Mouse (Mus musculus) limb, embryonic 12.5 days (tissue): ENCODE data around the gene Nap1l5. TPM values are rescaled to one million over a fixed set of nuclear protein-coding genes. Genes with fewer than 3 reads are reported as not detected.
A peak's percentile ranks its signal among the peaks of the same experiment; 100 is the strongest.

Experiments
- ATAC-seq: fragments of 200-750 bp; cut with Nextera tagmentation; 2 replicates; pipeline ENCODE4 v1.8.0; 2017; ENCODE audit warnings: low read depth, moderate TSS enrichment; ENCODE audit not compliant: insufficient number of reproducible peaks, insufficient read depth, low FRiP score, low TSS enrichment
- H3K27ac ChIP-seq: fragments of 300-500 bp; sonication (generic); 2 replicates; pipeline ENCODE4 v1.5.1; 2016; ENCODE audit warnings: mild to moderate bottlenecking, moderate library complexity
- H3K27me3 ChIP-seq: fragments of 300-500 bp; sonication (generic); 2 replicates; pipeline ENCODE4 v1.6.1; 2016; ENCODE audit warnings: mild to moderate bottlenecking, moderate library complexity
- H3K36me3 ChIP-seq: fragments of 300-500 bp; sonication (generic); 2 replicates; pipeline ENCODE4 v1.6.1; 2016; ENCODE audit warnings: mild to moderate bottlenecking, moderate library complexity
- H3K4me1 ChIP-seq: fragments of 300-500 bp; sonication (generic); replicated peaks from 2 replicates; pipeline ENCODE4 v1.6.1; 2016
- H3K4me2 ChIP-seq: fragments of 300-500 bp; sonication (generic); 2 replicates; pipeline ENCODE4 v1.6.1; 2016; ENCODE audit warnings: mild to moderate bottlenecking, moderate library complexity
- H3K4me3 ChIP-seq: fragments of 300-500 bp; sonication (generic); replicated peaks from 2 replicates; pipeline ENCODE4 v1.5.1; 2016; ENCODE audit warnings: mild to moderate bottlenecking
- H3K9ac ChIP-seq: fragments of 300-500 bp; sonication (generic); replicated peaks from 2 replicates; pipeline ENCODE4 v1.6.1; 2016; ENCODE audit warnings: mild to moderate bottlenecking, moderate library complexity
- H3K9me3 ChIP-seq: fragments of 300-500 bp; sonication (generic); 2 replicates; pipeline ENCODE4 v1.6.1; 2016; ENCODE audit warnings: mild to moderate bottlenecking, moderate library complexity
- WGBS: fragments of 180-500 bp; shearing (Covaris S2); methylation state at CpG from one replicate; pipeline ENCODE4 v1.1.7; 2016; 5-methylcytosine and 5-hydroxymethylcytosine counted together
- polyA plus RNA-seq: library from polyadenylated mRNA; unstranded; fragments of >200 nt; fragmentation: Nextera tagmentation; extraction: Ambion mirVana; gene quantifications from 2 replicates; pipeline ENCODE4 v1.2.1, GENCODE M21; 2016

Nap1l5 gene
- polyA plus RNA-seq, 1 experiment from 2014 or later, result 3.4 TPM

GRCm38 (mm10) chr6:58904551-58904950, 2.3 kb downstream of the Nap1l5 start:
- H3K4me2 ChIP-seq, result no peak overlapping the region
- ATAC-seq, result no peak
- no peak overlapping the region for H3K9ac ChIP-seq
- H3K4me1 ChIP-seq, result peaks cover 10% of the 10 kb centered on the region
- no peak overlapping the region for H3K4me3 ChIP-seq
- peaks cover 16% of the 10 kb centered on the region for H3K9me3 ChIP-seq
- WGBS, result 40% methylated on average over 3 of the region's 3 CpGs
- H3K27me3 ChIP-seq, result peaks cover 6% of the 10 kb centered on the region; the same call in 1 of the 2 replicates
- no peak overlapping the region for H3K27ac ChIP-seq
- H3K36me3 ChIP-seq, result peaks cover 10% of the 10 kb centered on the region

- Histone ChIP-seq H3K9ac (no peak overlapping the region), H3K4me3 (no peak overlapping the region), H3K27me3 (peaks cover 6% of the 10 kb centered on the region; the same call in 1 of the 2 replicates), H3K9me3 (peaks cover 16% of the 10 kb centered on the region), H3K27ac (0 out of 2 replicates have a peak overlapping the region, but pooled peaks have one; percentile 12), H3K4me1 (peaks cover 10% of the 10 kb centered on the region), H3K36me3 (peaks cover 10% of the 10 kb centered on the region), H3K4me2 (peak overlapping the region; percentile 32; the same call in 1 of the 2 replicates)
- WGBS, result 21% methylated on average over 8 of the region's 8 CpGs
- ATAC-seq, result peak; percentile 53
Observed at GRCm38 (mm10) chr6:58903171-58903570, 3.7 kb downstream of the Nap1l5 start.

DNA sequence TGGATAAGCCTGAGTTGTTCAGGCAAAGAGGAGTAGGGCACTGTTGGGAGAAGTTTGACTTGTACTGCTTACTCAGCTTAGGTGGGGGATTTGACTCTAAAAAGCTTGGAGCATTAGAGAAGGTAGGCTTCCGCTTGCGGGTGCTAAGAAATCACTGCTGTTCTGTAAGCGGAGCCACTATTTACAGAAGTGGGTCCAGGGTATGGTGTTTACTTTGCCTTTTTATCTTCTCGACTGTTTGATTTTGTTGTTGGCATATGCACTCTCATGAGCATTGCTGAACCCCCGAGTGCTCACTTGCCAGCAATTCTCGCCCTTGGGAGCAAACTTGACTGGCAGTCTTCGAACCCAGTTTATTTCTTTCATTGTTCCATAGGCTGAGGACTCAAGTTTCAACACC, 6.3 kb downstream of the Nap1l5 start:
- Histone ChIP-seq H3K4me2 (no peak overlapping the region), H3K27me3 (no peaks in the 10 kb centered on the region), H3K36me3 (0 out of 2 replicates have a peak, but pooled peaks cover 3% of the 10 kb centered on the region), H3K4me1 (peaks cover 10% of the 10 kb centered on the region), H3K27ac (no peak overlapping the region), H3K4me3 (no peak overlapping the region), H3K9ac (no peak overlapping the region), H3K9me3 (no peaks in the 10 kb centered on the region)
- no peak for ATAC-seq
- WGBS, result 88% methylated on average over 7 of the region's 7 CpGs

- ATAC-seq, result no peak
- no peaks in the 10 kb centered on the region for H3K9me3 ChIP-seq
Observed at GRCm38 (mm10) chr6:58899076-58899475, 7.8 kb downstream of the Nap1l5 start.

GRCm38 (mm10) chr6:58896648-58897047, 10.2 kb downstream of the Nap1l5 start:
- ATAC-seq, result no peak
- Histone ChIP-seq H3K9me3 (no peaks in the 10 kb centered on the region), H3K4me3 (no peak overlapping the region), H3K36me3 (0 out of 2 replicates have a peak, but pooled peaks cover 3% of the 10 kb centered on the region), H3K4me2 (no peak overlapping the region), H3K4me1 (no peaks in the 10 kb centered on the region), H3K27me3 (no peaks in the 10 kb centered on the region), H3K9ac (no peak overlapping the region), H3K27ac (no peak overlapping the region)
- 77% methylated on average over 3 of the region's 3 CpGs for WGBS

More at GRCm38 (mm10) chr6:58899076-58899475, 7.8 kb downstream of the Nap1l5 start:
- Histone ChIP-seq H3K9ac (no peak overlapping the region), H3K4me2 (no peak overlapping the region), H3K4me1 (peaks cover 10% of the 10 kb centered on the region), H3K36me3 (0 out of 2 replicates have a peak, but pooled peaks cover 3% of the 10 kb centered on the region), H3K27me3 (no peaks in the 10 kb centered on the region), H3K27ac (no peak overlapping the region), H3K4me3 (no peak overlapping the region)
- WGBS, result 89% methylated on average over 3 of the region's 3 CpGs

DNA sequence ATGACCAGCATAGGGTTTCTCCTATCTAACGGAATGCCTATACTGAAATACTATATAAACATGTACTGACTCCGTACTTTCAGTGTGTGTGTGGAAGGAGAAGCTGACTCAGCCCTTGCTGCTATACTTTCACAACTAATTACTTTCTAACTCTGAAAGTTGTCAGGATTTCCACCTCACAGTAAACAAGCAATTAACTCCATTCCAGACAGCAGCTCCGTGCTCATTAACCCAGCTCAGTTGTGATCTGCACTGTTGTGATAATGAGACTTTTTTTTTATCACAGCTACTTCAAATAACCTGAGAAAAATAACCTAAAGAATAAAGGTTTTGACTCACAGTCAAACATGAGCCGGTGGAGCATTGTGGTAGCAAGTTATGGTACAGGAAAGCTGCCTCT, 11.9 kb downstream of the Nap1l5 start:
- Histone ChIP-seq H3K36me3 (peaks cover 9% of the 10 kb centered on the region; the same call in 1 of the 2 replicates), H3K27me3 (no peaks in the 10 kb centered on the region), H3K9me3 (no peaks in the 10 kb centered on the region), H3K9ac (no peak overlapping the region), H3K4me3 (no peak overlapping the region), H3K4me2 (no peak overlapping the region), H3K27ac (no peak overlapping the region), H3K4me1 (no peaks in the 10 kb centered on the region)
- 47% methylated on average over 4 of the region's 4 CpGs for WGBS
- no peak for ATAC-seq

DNA sequence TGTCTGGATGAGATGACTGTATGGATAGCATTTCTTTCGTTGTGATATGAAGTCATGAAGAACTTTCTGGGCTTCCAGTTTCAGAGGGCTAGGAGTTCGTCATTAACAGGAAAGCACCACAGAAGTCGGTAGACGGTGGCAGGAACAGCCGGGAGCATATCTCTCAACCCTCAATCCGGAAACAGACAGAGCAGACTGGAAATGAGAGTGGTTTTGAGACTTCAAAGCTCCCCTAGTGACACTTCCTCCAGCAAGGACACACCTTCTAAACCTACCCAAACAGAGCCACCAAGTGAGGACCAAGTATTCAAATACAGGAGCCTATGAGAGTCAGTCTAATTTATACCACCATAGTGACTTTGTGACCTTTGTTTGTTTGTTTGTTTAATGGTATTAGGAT, 13.6 kb downstream of the Nap1l5 start:
- H3K36me3 ChIP-seq, result peaks cover 17% of the 10 kb centered on the region; the same call in 1 of the 2 replicates
- no peak overlapping the region for H3K4me3 ChIP-seq
- H3K27ac ChIP-seq, result no peak overlapping the region
- H3K4me2 ChIP-seq, result no peak overlapping the region
- H3K27me3 ChIP-seq, result no peaks in the 10 kb centered on the region
- 79% methylated on average over 6 of the region's 6 CpGs for WGBS
- no peaks in the 10 kb centered on the region for H3K4me1 ChIP-seq
- ATAC-seq, result no peak
- no peaks in the 10 kb centered on the region for H3K9me3 ChIP-seq
- H3K9ac ChIP-seq, result no peak overlapping the region

- no peak overlapping the region for H3K9ac ChIP-seq
- no peak overlapping the region for H3K4me3 ChIP-seq
- no peak overlapping the region for H3K27ac ChIP-seq
- no peak overlapping the region for H3K4me2 ChIP-seq
- no peaks in the 10 kb centered on the region for H3K9me3 ChIP-seq
- no peaks in the 10 kb centered on the region for H3K4me1 ChIP-seq
- H3K36me3 ChIP-seq, result peaks cover 14% of the 10 kb centered on the region; the same call in 1 of the 2 replicates
- H3K27me3 ChIP-seq, result no peaks in the 10 kb centered on the region
- WGBS, result 85% methylated on average over 3 of the region's 3 CpGs
- ATAC-seq, result no peak
Observed at GRCm38 (mm10) chr6:58889917-58890316, 17.0 kb downstream of the Nap1l5 start.

GRCm38 (mm10) chr6:58882271-58882670, 24.6 kb downstream of the Nap1l5 start:
- 77% methylated on average over 6 of the region's 6 CpGs for WGBS
- no peak overlapping the region for H3K4me2 ChIP-seq
- H3K4me3 ChIP-seq, result no peak overlapping the region
- no peak for ATAC-seq
- no peak overlapping the region for H3K9ac ChIP-seq
- no peaks in the 10 kb centered on the region for H3K9me3 ChIP-seq
- H3K4me1 ChIP-seq, result no peaks in the 10 kb centered on the region
- no peaks in the 10 kb centered on the region for H3K27me3 ChIP-seq
- no peak overlapping the region for H3K27ac ChIP-seq
- H3K36me3 ChIP-seq, result peaks cover 10% of the 10 kb centered on the region

DNA sequence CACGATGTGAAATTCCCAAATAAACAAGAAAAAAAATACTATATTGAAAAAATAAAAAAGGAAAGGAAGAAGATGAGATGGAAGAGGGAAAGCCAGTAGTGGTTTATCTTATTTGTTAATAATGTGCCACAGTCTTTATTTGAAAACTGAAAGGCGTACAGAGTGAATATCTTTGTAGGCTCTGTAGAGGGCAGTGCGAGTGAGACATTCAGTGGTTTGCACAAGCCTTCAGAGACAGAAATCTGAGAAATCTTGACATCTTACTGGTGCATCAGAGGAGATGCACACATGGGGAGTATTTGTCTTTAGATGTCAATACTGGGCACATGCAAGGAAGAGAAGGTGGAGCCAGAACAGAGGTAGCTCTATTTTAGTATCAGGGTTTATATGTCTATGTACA, 25.5 kb downstream of the Nap1l5 start:
- no peak for ATAC-seq
- 90% methylated on average over 3 of the region's 3 CpGs for WGBS
- Histone ChIP-seq H3K27ac (no peak overlapping the region), H3K36me3 (peaks cover 10% of the 10 kb centered on the region), H3K4me3 (no peak overlapping the region), H3K4me2 (no peak overlapping the region), H3K9me3 (no peaks in the 10 kb centered on the region), H3K9ac (no peak overlapping the region), H3K27me3 (no peaks in the 10 kb centered on the region), H3K4me1 (no peaks in the 10 kb centered on the region)

GRCm38 (mm10) chr6:58880861-58881260, 26.0 kb downstream of the Nap1l5 start:
- Histone ChIP-seq H3K4me1 (no peaks in the 10 kb centered on the region), H3K4me2 (no peak overlapping the region), H3K9me3 (no peaks in the 10 kb centered on the region), H3K27me3 (no peaks in the 10 kb centered on the region), H3K4me3 (no peak overlapping the region), H3K36me3 (peaks cover 10% of the 10 kb centered on the region), H3K27ac (no peak overlapping the region), H3K9ac (no peak overlapping the region)
- 85% methylated on average over 5 of the region's 5 CpGs for WGBS
- no peak for ATAC-seq

DNA sequence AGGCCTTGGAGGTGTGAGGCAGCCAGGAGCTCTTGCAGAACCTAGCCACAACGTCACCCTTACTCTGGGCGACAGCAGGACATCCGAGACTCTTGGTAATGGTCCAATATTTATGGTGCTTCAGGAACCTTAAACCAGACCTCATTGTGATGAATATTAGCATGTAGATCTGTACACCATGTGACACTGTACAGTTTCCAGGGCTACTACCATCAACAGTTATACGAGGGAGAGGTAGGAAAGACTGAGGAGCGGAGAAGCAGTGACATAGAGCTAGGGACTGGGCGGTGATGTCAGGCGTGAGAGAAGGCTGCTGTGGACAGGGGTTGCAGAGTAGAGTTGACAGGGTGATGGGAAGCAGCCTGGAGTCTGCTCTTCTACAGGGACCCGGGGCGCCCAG, 26.9 kb downstream of the Nap1l5 start:
- H3K4me2 ChIP-seq, result no peak overlapping the region
- no peaks in the 10 kb centered on the region for H3K27me3 ChIP-seq
- H3K4me1 ChIP-seq, result no peaks in the 10 kb centered on the region
- H3K36me3 ChIP-seq, result peaks cover 10% of the 10 kb centered on the region
- ATAC-seq, result peak; percentile 42
- H3K27ac ChIP-seq, result no peak overlapping the region
- no peak overlapping the region for H3K9ac ChIP-seq
- WGBS, result 89% methylated on average over 9 of the region's 9 CpGs
- H3K4me3 ChIP-seq, result no peak overlapping the region
- no peaks in the 10 kb centered on the region for H3K9me3 ChIP-seq
